8 mouse cellular contexts compared by ENCODE assay signal in the genomic region with DNA sequence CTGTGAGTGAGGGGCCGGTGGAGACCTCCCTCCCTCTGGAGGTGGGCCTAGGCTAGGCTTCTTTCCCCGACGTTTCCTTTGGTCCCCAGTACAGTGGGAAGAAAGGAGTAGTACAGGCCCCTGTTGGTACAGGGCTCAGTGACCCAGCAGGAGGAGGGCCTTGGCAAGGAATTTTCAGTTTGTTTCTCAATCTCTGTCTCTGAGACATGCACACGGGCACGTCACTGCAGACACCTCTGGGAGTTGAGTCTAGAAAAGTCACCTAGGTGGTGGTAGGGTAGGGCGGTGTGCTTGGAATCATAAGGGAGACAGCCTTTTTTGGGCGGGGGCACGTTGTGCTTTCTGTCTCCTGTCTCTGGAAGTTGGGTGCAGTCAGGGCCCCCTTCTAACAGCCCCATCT. TPM values are rescaled to one million over a fixed set of nuclear protein-coding genes. Genes with fewer than 3 reads are reported as not detected.
DNase-seq lines count a peak whose midpoint lies in the region; ATAC-seq and TF ChIP-seq lines count a peak whose summit lies in the region.

No protein-coding gene starts in this region.

- no peak overlapping the region for H3K4me3 ChIP-seq in kidney, adult 2 months (ENCODE audit: insufficient read depth, low read depth, low read length)
- H3K4me3 ChIP-seq in embryonic facial prominence, embryonic 14.5 days (ENCODE audit: low read depth, low read length): peak overlapping the region; percentile 82
- peak overlapping the region; percentile 12; the same call in 1 of the 2 replicates for H3K4me3 ChIP-seq in hindbrain, embryonic 14.5 days (replicated peaks; ENCODE audit: low read length)
- H3K4me3 ChIP-seq in lung, postnatal 0 days (ENCODE audit: low read depth, low read length): peak overlapping the region; percentile 88

- no peaks in the 10 kb centered on the region for H3K9me3 ChIP-seq in embryonic facial prominence, embryonic 14.5 days (ENCODE audit: control insufficient read depth, low read length)
- no peaks in the 10 kb centered on the region for H3K9me3 ChIP-seq in hindbrain, embryonic 14.5 days (ENCODE audit: control insufficient read depth, low read length)
- H3K9me3 ChIP-seq in lung, postnatal 0 days (ENCODE audit: low read length): no peaks in the 10 kb centered on the region

- H3K27me3 ChIP-seq in kidney, adult 2 months (replicated peaks; ENCODE audit: control insufficient read depth, insufficient read depth, low read length): no peaks in the 10 kb centered on the region
- no peaks in the 10 kb centered on the region for H3K27me3 ChIP-seq in embryonic facial prominence, embryonic 14.5 days (replicated peaks; ENCODE audit: control insufficient read depth, insufficient read depth, low read length)
- no peaks in the 10 kb centered on the region for H3K27me3 ChIP-seq in hindbrain, embryonic 14.5 days (ENCODE audit: control insufficient read depth, insufficient read depth, low read length)
- no peaks in the 10 kb centered on the region for H3K27me3 ChIP-seq in lung, postnatal 0 days (replicated peaks; ENCODE audit: insufficient read depth, low read length)

- H3K4me1 ChIP-seq in kidney, adult 2 months (ENCODE audit: control insufficient read depth, insufficient read depth, low read length): peaks cover 77% of the 10 kb centered on the region
- peaks cover 75% of the 10 kb centered on the region for H3K4me1 ChIP-seq in embryonic facial prominence, embryonic 14.5 days (ENCODE audit: control insufficient read depth, insufficient read depth, low read length)
- H3K4me1 ChIP-seq in hindbrain, embryonic 14.5 days (replicated peaks; ENCODE audit: control insufficient read depth, insufficient read depth, low read length): peaks cover 89% of the 10 kb centered on the region
- H3K4me1 ChIP-seq in lung, postnatal 0 days (ENCODE audit: insufficient read depth, low read depth, low read length): peaks cover 63% of the 10 kb centered on the region

- TF ChIP-seq CTCF in kidney, adult 2 months (conservative IDR thresholded peaks at IDR 0.05; ENCODE audit: insufficient read depth, insufficient read length, low read depth, low read length): no peak
- no peak for TF ChIP-seq CTCF in lung, postnatal 0 days (IDR thresholded peaks at IDR 0.05)

- peak; percentile 73 for DNase-seq in kidney, adult 2 months
- no peak for DNase-seq in kidney, postnatal 10 days
- DNase-seq in embryonic facial prominence, embryonic 14.5 days (ENCODE audit: low spot score): peak; percentile 61
- no peak for DNase-seq in hindbrain, embryonic 14.5 days (ENCODE audit: low spot score)
- peak; percentile 91 for DNase-seq in lung, postnatal 0 days (ENCODE audit: low spot score)
- no peak for DNase-seq in B cell, adult 2 months
- DNase-seq in urinary bladder, adult 18-20 months (ENCODE audit: low spot score in 2 of 2): no peak
- no peak for DNase-seq in natural killer cell, adult 2 months (ENCODE audit: low spot score in 2 of 2)

- H3K9ac ChIP-seq in embryonic facial prominence, embryonic 14.5 days (ENCODE audit: low read depth, low read length): peak overlapping the region; percentile 92
- H3K9ac ChIP-seq in hindbrain, embryonic 14.5 days: peak overlapping the region; percentile 50
- H3K9ac ChIP-seq in lung, postnatal 0 days (replicated peaks; ENCODE audit: low read depth): peak overlapping the region; percentile 27

- ATAC-seq in embryonic facial prominence, embryonic 14.5 days (ENCODE audit: low read depth): peak; percentile 2; the same call in 1 of the 2 replicates
- ATAC-seq in hindbrain, embryonic 14.5 days (ENCODE audit: low FRiP score): no peak
- ATAC-seq in lung, postnatal 0 days: peak; percentile 24

- TF ChIP-seq POLR2A in kidney, adult 2 months (IDR thresholded peaks at IDR 0.05; ENCODE audit: low read depth, low read length): no peak

- peak overlapping the region; percentile 92 for H3K27ac ChIP-seq in kidney, adult 2 months (ENCODE audit: insufficient read depth, low read depth, low read length)
- peak overlapping the region; percentile 92 for H3K27ac ChIP-seq in embryonic facial prominence, embryonic 14.5 days (replicated peaks; ENCODE audit: low read depth, low read length)
- H3K27ac ChIP-seq in hindbrain, embryonic 14.5 days: peak overlapping the region; percentile 83
- peak overlapping the region; percentile 96 for H3K27ac ChIP-seq in lung, postnatal 0 days (ENCODE audit: low read length)

- WGBS in kidney, adult 2 months: 15% methylated on average over 8 of the region's 8 CpGs
- 9% methylated on average over 8 of the region's 8 CpGs for WGBS in embryonic facial prominence, embryonic 14.5 days
- WGBS in hindbrain, embryonic 14.5 days: 13% methylated on average over 8 of the region's 8 CpGs
- WGBS in lung, postnatal 0 days: 20% methylated on average over 8 of the region's 8 CpGs

- no peaks in the 10 kb centered on the region for H3K36me3 ChIP-seq in kidney, adult 2 months (ENCODE audit: control insufficient read depth, insufficient read depth, low read length)
- 0 out of 2 replicates have a peak, but pooled peaks cover 11% of the 10 kb centered on the region for H3K36me3 ChIP-seq in embryonic facial prominence, embryonic 14.5 days (ENCODE audit: control insufficient read depth, insufficient read depth, low read length)
- H3K36me3 ChIP-seq in hindbrain, embryonic 14.5 days (replicated peaks; ENCODE audit: control insufficient read depth, insufficient read depth): no peaks in the 10 kb centered on the region
- no peaks in the 10 kb centered on the region for H3K36me3 ChIP-seq in lung, postnatal 0 days (ENCODE audit: insufficient read depth, low read length)

- TF ChIP-seq EP300 in lung, postnatal 0 days (IDR thresholded peaks at IDR 0.05): no peak

- H3K4me2 ChIP-seq in embryonic facial prominence, embryonic 14.5 days (ENCODE audit: low read depth, low read length): peak overlapping the region; percentile 70
- H3K4me2 ChIP-seq in hindbrain, embryonic 14.5 days (replicated peaks): peak overlapping the region; percentile 96
- peak overlapping the region; percentile 77 for H3K4me2 ChIP-seq in lung, postnatal 0 days (replicated peaks; ENCODE audit: low read depth, low read length)

RNA-seq across cellular contexts. Expression of gene Bcl9l, which starts 5.8 kb away (rescaled TPM):
- 23.1 and 25.1 TPM in 2 replicates for polyA plus RNA-seq in kidney, adult 2 months (2012; rRNA removed)
- 16.9 and 18.7 TPM in 2 replicates for polyA plus RNA-seq in embryonic facial prominence, embryonic 14.5 days (2014; fragmentation: Nextera tagmentation; extraction: Ambion mirVana)
- 11.6 and 13.5 TPM in 2 replicates for polyA plus RNA-seq in hindbrain, embryonic 14.5 days (2014; fragmentation: Nextera tagmentation; extraction: Ambion mirVana)
- polyA plus RNA-seq in lung, postnatal 0 days (2015; fragmentation: Nextera tagmentation; extraction: Ambion mirVana): 10.7 and 12.3 TPM in 2 replicates

RNA-seq across cellular contexts. Expression of gene Upk2, which starts 33.6 kb away (rescaled TPM):
- polyA plus RNA-seq in kidney, adult 2 months (2012; rRNA removed): 9.0 and 11.6 TPM in 2 replicates
- polyA plus RNA-seq in embryonic facial prominence, embryonic 14.5 days (2014; fragmentation: Nextera tagmentation; extraction: Ambion mirVana): 1.7 and 2.3 TPM in 2 replicates
- polyA plus RNA-seq in hindbrain, embryonic 14.5 days (2014; fragmentation: Nextera tagmentation; extraction: Ambion mirVana): not detected in 2 replicates
- 2.2 and 2.3 TPM in 2 replicates for polyA plus RNA-seq in lung, postnatal 0 days (2015; fragmentation: Nextera tagmentation; extraction: Ambion mirVana)

RNA-seq across cellular contexts. Expression of gene Foxr1, which starts 47.5 kb away (rescaled TPM):
- not detected in 2 replicates for polyA plus RNA-seq in kidney, adult 2 months (2012; rRNA removed)
- not detected in 2 replicates for polyA plus RNA-seq in embryonic facial prominence, embryonic 14.5 days (2014; fragmentation: Nextera tagmentation; extraction: Ambion mirVana)
- not detected in 2 replicates for polyA plus RNA-seq in hindbrain, embryonic 14.5 days (2014; fragmentation: Nextera tagmentation; extraction: Ambion mirVana)
- not detected in 2 replicates for polyA plus RNA-seq in lung, postnatal 0 days (2015; fragmentation: Nextera tagmentation; extraction: Ambion mirVana)

Comparison
In these comparisons a context has a peak if more than half of its experiments do, and no peak if none do; other contexts are left out.
1. DNase-seq: peak in kidney, adult 2 months (single experiment), embryonic facial prominence, embryonic 14.5 days (single experiment) and lung, postnatal 0 days (single experiment); none in kidney, postnatal 10 days (single experiment), hindbrain, embryonic 14.5 days (single experiment), B cell, adult 2 months (0 of 2), urinary bladder, adult 18-20 months (0 of 2) and natural killer cell, adult 2 months (0 of 2).
2. H3K9ac ChIP-seq: peak in every context shown above with its lines; median percentile 92 in embryonic facial prominence, embryonic 14.5 days; 50 in hindbrain, embryonic 14.5 days; 27 in lung, postnatal 0 days.
3. Peak in every context shown above with its lines, with median percentiles within 50 percentile points of each other: H3K27ac ChIP-seq and H3K4me2 ChIP-seq.